Mouse (Mus musculus): ENCODE measurements at regions not wholly inside any gene's neighbourhood (a gene's known extent, or its start where the extent isn't known, plus 50 kb on each side); places are given as distances from the start of the nearest gene placed in this dataset.

DNA sequence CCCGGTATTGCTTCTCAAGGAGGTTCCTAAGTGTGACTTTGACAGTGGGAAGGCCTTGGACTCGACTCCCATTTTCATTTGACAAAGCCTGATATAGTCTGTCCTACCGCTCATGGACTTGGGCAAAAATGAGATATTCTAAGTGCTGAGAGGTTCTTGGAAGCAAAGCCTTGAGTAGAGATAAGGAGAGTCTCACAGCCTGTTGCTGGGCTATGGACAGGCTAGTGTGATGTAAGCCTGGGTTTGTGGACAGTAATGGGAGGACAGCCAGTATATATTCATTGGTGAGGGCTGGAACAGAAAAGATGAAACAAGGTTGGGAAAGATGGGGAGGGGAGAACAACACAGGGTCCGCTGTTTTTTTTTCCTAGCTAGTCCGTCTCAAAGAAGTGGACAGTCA is 228.0 kb downstream of the Wdr11 start:
- DNase-seq, result no peak

GRCm38 (mm10) chr7:129828970-129829369 is 237.3 kb downstream of the Wdr11 start:
- DNase-seq, result no peak

DNA sequence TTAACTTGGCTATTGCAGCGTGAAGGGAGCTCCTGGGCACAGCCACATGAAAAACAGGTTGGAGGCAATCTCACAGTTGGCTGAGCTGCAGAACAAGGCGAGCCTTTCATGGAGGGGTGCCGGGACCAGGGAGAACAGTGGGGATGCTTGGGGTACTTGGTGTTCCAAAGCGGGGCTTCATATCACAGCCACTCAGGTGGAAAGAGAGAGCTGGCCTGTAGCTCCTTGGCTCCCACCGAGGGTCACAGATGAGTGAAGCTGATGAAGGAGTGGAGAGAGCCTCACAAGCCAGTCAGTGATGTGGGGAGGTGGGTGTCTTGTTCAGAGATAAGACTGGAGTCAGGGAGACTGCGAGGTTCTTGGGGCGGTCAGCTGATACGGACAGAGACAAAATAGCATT is 241.2 kb downstream of the Wdr11 start:
- DNase-seq, result no peak

DNA sequence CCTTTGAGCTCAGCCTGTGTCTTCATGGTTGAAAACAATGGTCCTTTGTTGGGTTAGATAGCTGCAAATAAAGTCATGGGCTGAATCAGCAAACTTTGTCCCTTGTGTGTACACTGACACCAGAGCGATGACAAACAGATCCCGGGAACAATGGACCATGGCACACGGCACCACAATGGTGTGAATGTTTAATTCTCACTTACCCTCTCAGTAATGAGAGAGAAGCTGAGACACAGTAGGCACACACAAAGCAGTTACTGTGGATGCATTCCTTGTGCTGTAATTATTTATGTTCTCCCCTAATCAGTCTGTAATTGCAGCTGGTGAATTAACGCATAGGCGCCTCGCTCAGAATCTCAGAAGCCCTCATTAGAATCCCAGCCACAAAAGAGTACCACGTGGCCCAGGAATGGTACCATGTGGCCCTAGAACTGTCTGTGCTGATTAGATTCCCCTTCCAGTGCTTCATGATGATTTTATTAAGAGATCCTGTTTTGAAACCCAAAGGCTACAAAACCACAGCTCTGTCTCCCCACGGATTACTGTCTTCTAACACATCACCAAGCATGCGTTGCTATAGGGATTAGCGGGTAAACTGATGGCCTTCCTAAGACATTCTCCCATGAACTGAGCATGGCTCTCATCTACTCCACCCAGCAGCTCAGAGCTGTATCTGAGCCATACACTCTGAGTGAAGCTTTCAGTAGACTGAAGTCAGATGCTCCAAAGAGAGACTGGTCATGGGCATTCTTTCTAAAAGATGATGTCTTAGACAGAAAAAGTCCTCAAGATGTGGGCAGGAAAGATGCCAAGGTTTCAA is 250.8 kb downstream of the Wdr11 start:
- DNase-seq, result no peak

- DNase-seq, result peak; percentile 18 to 38
These were observed 255.5 kb downstream of the Wdr11 start for GRCm38 (mm10) chr7:129847136-129847535.

- DNase-seq, result no peak
These were observed 261.9 kb downstream of the Wdr11 start for GRCm38 (mm10) chr7:129853596-129853995.

DNA sequence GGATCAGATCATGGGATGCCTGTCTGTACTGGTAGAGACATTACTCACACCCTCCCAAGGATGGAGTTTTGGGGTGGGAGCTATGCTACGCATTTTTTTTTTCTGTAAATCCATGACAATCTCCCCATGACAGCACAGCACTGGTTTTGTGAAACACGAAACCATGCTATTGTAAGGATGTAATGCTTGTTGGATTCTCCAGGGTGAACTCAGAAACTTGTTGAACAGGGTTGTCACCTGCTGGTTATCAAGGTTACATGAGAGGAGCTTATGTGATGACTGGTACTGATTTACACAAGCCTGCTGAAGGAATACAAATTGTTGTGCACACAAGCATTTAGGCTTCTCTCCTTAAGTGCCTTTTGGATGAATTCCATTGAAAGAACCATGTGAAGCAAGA is 263.3 kb downstream of the Wdr11 start:
- DNase-seq, result no peak

- no peak for DNase-seq
These were observed 271.3 kb downstream of the Wdr11 start for GRCm38 (mm10) chr7:129862966-129863365.

- no peak for DNase-seq
These were observed 273.9 kb downstream of the Wdr11 start for GRCm38 (mm10) chr7:129865536-129865935.

- DNase-seq, result no peak
These were observed 280.6 kb downstream of the Wdr11 start for GRCm38 (mm10) chr7:129872208-129872790.

GRCm38 (mm10) chr7:129876202-129876851 is 284.7 kb downstream of the Wdr11 start:
- peak in 1 of 2 experiments; percentile 27 for DNase-seq

DNA sequence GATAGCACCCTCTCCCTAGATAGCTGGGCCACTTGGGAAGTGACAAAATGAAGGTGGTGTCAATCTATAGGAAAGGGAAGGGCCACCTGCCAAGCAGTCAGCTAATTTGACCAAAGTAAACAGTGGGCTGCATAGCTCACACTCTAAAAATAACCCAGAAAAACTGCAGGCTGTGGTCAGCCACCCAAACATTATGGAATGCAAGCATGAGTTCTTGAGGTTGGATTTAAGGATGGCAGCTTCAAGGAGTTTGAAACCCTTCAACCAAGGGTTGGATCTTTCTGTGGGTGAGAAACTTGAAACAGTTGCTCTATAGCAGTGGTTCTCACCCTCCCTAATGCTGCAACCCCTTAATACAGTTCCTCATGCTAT is 285.2 kb downstream of the Wdr11 start:
- DNase-seq, result no peak

- DNase-seq, result no peak
These were observed 304.6 kb downstream of the Wdr11 start for GRCm38 (mm10) chr7:129896291-129896690.

DNA sequence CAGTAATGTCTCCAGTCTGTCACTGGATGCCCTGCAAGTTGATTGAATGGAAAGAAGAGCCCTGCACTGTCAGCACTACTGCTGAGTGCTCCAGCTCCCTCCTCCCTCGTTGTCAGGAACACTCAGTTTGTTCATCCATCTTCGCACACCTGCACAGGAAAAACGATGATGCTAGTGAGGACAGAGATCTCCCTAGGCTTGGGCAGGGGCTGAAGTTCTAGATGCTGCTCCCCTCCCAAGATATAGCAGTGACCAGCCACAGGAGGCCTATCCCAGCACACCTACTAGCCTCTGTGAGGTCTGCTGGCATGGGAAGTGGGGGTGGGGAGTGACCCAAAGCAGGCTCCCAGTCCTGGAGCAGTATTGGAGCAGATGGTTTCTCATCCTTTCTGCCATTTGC is 305.8 kb downstream of the Wdr11 start:
- DNase-seq, result no peak

- DNase-seq, result no peak
These were observed 310.6 kb downstream of the Wdr11 start for GRCm38 (mm10) chr7:129902256-129902655.

DNA sequence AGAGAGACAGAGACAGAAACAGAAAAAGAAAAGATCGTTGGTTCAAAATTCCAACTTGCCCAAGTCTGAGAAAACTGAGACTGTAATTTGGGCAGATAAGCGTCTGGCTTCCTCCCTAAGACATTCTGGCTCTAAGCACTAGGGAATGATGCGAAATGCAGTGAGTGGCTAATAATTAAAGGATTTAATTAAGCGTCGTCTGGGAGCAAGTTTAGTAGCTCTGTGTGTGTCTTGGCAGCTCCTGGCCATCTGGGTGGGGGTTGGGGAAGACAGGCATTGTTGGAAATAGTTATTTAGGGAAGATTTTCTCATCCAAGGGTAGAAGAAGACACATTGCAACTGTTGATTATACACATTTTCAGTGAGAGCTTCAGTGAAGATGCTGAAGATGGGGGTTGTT is 311.5 kb downstream of the Wdr11 start:
- no peak for DNase-seq

DNA sequence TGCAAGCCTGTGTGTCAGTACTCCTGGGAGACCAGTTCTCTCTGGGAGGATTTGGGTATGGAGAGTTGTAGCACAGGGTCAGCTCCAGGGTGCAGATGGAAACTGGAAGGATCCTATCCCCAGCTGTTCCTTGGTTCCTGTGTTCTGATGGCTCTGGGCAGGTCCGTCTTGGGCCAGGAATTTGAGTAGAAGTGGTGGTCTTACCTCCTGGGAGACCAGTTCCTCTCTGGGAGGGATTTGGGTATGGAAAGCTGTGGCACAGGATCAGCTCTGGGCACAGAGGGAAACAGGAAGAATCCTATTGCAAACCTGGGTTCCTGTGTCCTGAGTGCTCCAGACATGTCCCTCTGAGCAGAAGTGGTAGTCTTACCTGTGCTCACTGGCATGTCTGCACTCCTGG is 314.5 kb downstream of the Wdr11 start:
- DNase-seq, result no peak

DNA sequence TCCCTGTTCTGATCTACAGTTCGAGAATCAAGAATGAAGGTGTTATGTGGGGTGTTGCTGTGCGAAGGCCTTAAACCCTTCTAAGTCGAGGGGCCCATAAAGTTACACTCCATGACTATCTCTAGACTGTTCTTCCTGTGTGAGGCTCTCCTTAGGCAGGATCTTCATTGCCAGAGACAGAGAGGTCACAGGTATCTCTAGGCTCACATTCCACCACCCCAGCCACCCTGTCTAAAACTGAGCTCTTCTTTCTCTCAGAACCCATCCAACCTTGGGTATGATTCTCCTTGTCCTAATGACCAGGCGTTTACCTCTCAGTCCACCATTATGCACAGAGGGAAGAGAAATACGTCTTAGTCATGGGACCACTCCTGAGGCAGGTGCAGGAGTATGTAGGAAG is 317.2 kb downstream of the Wdr11 start:
- DNase-seq, result no peak

DNA sequence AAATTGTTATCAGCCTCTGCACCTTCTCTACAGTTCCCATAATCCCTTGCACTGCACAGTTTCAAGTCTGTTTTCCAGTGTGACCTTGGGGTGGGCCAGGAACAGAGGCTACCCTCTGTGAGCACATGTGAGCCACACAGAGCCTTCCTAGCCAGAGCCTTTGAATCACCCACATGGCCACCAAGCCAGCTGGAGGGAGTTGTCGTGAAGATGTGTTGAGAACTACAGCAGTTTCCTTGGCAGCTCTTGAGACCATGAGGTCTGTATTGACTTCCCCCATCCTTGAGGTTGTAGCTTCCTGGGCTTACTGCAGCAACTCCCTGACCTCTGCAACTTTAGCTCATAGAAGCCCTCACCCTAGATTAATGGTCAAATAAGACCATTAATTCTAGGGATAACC is 318.1 kb downstream of the Wdr11 start:
- no peak for DNase-seq

- no peak for DNase-seq
These were observed 319.2 kb downstream of the Wdr11 start for GRCm38 (mm10) chr7:129910826-129911225.

DNA sequence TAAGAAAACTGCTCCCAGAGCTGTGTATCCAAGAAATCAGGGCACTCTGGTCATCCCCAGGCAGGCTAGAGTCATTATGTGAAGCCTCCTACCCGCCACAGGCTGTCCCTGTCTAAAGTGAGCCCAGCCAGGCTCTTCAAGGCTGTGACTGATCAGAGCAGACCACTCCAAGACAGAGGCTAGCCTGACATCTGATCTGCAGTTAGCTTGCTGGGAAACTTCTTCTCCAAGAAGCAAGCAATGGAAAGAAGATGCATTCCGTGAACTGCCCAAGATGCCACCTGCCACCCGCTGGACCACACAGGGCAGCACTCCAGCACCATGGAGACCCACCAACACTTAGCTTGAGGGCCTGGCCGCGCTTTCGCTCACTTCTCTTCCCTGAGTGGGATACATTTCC is 323.2 kb downstream of the Wdr11 start:
- DNase-seq, result no peak

DNA sequence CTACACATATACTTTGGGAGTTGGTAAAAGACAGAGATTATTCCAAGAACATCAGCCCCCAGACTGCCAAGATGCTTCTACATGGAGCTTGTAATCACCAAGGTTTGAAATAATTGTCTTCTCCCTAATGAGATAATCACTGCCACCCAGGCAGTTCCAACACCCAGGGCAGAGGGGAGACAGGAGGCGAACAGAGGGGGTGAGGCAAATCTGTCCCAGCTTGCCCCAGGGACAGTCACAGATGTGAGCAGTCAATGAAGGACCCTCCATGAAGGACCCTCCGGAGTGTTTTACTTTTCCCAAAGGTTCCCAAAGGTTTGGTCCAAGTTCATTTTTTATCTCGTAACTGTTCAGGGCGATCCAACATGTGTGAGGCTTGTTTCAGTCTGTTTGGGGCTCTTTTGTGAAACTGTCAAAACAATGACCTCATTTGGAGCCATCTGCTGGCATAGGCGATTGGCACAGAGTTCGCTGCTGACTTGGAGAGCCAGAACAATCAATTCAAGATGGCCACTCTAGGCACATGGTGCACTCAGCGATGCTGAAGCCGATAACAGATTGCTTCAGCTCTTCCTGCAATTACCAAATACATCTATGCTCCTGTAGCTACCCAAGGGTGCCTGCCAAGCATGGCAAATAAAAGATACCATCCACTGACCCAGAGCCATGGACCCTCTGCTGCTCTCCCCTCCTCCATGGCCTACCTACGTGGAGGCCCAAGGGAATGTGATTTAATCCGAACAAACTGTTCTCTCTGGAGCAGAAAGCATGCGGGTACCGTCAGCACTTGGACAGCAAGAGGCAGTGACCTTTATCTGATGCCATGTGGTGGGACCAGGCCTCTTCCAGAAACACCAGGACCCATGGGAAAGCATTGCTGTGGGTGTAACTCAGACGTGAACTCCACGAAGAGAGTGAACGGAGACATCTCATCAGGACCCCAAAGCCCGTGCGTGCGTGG is 326.9 kb downstream of the Wdr11 start:
- DNase-seq, result no peak

DNA sequence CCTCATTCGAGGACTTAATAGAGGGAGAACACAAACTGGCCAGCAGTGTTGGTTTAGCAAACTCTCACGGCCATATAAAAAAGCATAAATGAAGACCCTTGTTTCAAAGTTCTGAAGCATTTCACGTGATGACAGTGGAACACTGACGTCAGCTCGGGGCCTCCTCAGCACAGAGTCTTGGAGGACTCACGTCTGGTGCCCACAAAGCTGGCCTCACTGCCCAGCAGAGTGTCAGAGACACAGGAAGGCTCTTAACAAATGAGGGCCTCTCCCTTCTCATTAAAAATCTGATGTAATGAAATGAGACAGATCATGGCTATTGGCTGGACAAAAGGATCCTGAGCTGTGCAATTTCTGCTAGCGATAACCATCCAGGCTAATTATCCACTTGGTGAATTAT is 330.6 kb downstream of the Wdr11 start:
- no peak for DNase-seq
